Mouse (Mus musculus) stomach, postnatal 0 days (tissue): ENCODE results near the gene Actn1. TPM values are rescaled to one million over a fixed set of nuclear protein-coding genes. Genes with fewer than 3 reads are reported as not detected.

ENCODE experiments used
- ATAC-seq: fragments of 200-750 bp; cut with Nextera tagmentation; 2 replicates; pipeline ENCODE4 v1.8.0; 2017; ENCODE audit not compliant: low FRiP score, low TSS enrichment
- DNase-seq: peaks from one replicate; pipeline ENCODE4 v3.0.0-alpha.2; 2016; ENCODE audit warnings: low spot score
- H3K27ac ChIP-seq: fragments of 300-500 bp; sonication (generic); replicated peaks from 2 replicates; pipeline ENCODE4 v1.5.1; 2014; ENCODE audit warnings: mild to moderate bottlenecking, control low read depth
- H3K27me3 ChIP-seq: fragments of 300-500 bp; sonication (generic); 2 replicates; pipeline ENCODE4 v1.6.1; 2014; ENCODE audit warnings: low read length; ENCODE audit not compliant: control insufficient read depth, insufficient read depth
- H3K36me3 ChIP-seq: fragments of 300-500 bp; sonication (generic); 2 replicates; pipeline ENCODE4 v1.6.1; 2014; ENCODE audit warnings: low read length, mixed read lengths; ENCODE audit not compliant: control insufficient read depth, insufficient read depth
- H3K4me1 ChIP-seq: fragments of 300-500 bp; sonication (generic); replicated peaks from 2 replicates; pipeline ENCODE4 v1.6.1; 2014; ENCODE audit warnings: antibody characterized with exemption; ENCODE audit not compliant: control insufficient read depth, insufficient read depth
- H3K4me2 ChIP-seq: fragments of 300-500 bp; sonication (generic); replicated peaks from 2 replicates; pipeline ENCODE4 v1.6.1; 2014; ENCODE audit warnings: low read depth, mild to moderate bottlenecking, control low read depth, moderate library complexity
- H3K4me3 ChIP-seq: fragments of 300-500 bp; sonication (generic); 2 replicates; pipeline ENCODE4 v1.5.1; 2014; ENCODE audit warnings: low read depth, low read length, control low read depth
- H3K9ac ChIP-seq: fragments of 300-500 bp; sonication (generic); 2 replicates; pipeline ENCODE4 v1.6.1; 2014; ENCODE audit warnings: mild to moderate bottlenecking, low read length, control low read depth, mixed read lengths
- H3K9me3 ChIP-seq: fragments of 300-500 bp; sonication (generic); 2 replicates; pipeline ENCODE4 v1.6.1; 2016; ENCODE audit warnings: low read length; ENCODE audit not compliant: control insufficient read depth
- CTCF ChIP-seq: IDR thresholded peaks from 2 replicates; pipeline ENCODE4 v1.5.1; 2016; ENCODE audit warnings: antibody characterized with exemption, low read depth, mild to moderate bottlenecking, moderate library complexity
- EP300 ChIP-seq: optimal IDR thresholded peaks from 2 replicates; pipeline ENCODE3; 2016; ENCODE audit warnings: antibody characterized with exemption
- WGBS: fragments of 180-500 bp; shearing (Covaris S2); extraction: QIAGEN DNeasy Blood & Tissue Kit; methylation state at CpG from one replicate; pipeline ENCODE4 v1.1.7; 2014; 5-methylcytosine and 5-hydroxymethylcytosine counted together
- polyA plus RNA-seq: library from polyadenylated mRNA; unstranded; fragments of >200 nt; fragmentation: Nextera tagmentation; extraction: Ambion mirVana; gene quantifications from 2 replicates; pipeline ENCODE4 v1.2.1, GENCODE M21; 2015

Gene Actn1
- polyA plus RNA-seq, 1 experiment from 2014 or later = 36.8 TPM

GRCm38 (mm10) chr12:80244127-80244526 is 16.0 kb downstream of the Actn1 start:
- DNase-seq (no peak), ATAC-seq (no peak)
- Histone ChIP-seq H3K9me3 (no peaks in the 10 kb centered on the region), H3K4me1 (peaks cover 8% of the 10 kb centered on the region; the same call in 1 of the 2 replicates), H3K9ac (no peak overlapping the region), H3K27ac (no peak overlapping the region), H3K36me3 (no peaks in the 10 kb centered on the region), H3K4me3 (no peak overlapping the region), H3K27me3 (no peaks in the 10 kb centered on the region), H3K4me2 (no peak overlapping the region)
- WGBS = 72% methylated on average over 6 of the region's 6 CpGs
- no peak for TF ChIP-seq EP300
- no peak for TF ChIP-seq CTCF

GRCm38 (mm10) chr12:80243335-80243734 is 16.8 kb downstream of the Actn1 start:
- Histone ChIP-seq H3K4me3 (no peak overlapping the region), H3K27me3 (no peaks in the 10 kb centered on the region), H3K27ac (no peak overlapping the region), H3K4me2 (no peak overlapping the region), H3K36me3 (no peaks in the 10 kb centered on the region), H3K9ac (no peak overlapping the region), H3K4me1 (peaks cover 8% of the 10 kb centered on the region; the same call in 1 of the 2 replicates), H3K9me3 (no peaks in the 10 kb centered on the region)
- ATAC-seq = no peak
- TF ChIP-seq EP300 = no peak
- TF ChIP-seq CTCF = no peak
- 72% methylated on average over 4 of the region's 4 CpGs for WGBS
- no peak for DNase-seq

GRCm38 (mm10) chr12:80239445-80239844 is 20.7 kb downstream of the Actn1 start:
- H3K27ac ChIP-seq = no peak overlapping the region
- 65% methylated on average over 5 of the region's 5 CpGs for WGBS
- H3K9ac ChIP-seq = no peak overlapping the region
- H3K36me3 ChIP-seq = no peaks in the 10 kb centered on the region
- no peaks in the 10 kb centered on the region for H3K27me3 ChIP-seq
- ATAC-seq = peak; percentile 16; the same call in 1 of the 2 replicates
- no peak overlapping the region for H3K4me2 ChIP-seq
- no peak for TF ChIP-seq EP300
- TF ChIP-seq CTCF = no peak
- no peak overlapping the region for H3K4me3 ChIP-seq
- H3K9me3 ChIP-seq = no peaks in the 10 kb centered on the region
- peaks cover 5% of the 10 kb centered on the region; the same call in 1 of the 2 replicates for H3K4me1 ChIP-seq
- DNase-seq = no peak

DNA sequence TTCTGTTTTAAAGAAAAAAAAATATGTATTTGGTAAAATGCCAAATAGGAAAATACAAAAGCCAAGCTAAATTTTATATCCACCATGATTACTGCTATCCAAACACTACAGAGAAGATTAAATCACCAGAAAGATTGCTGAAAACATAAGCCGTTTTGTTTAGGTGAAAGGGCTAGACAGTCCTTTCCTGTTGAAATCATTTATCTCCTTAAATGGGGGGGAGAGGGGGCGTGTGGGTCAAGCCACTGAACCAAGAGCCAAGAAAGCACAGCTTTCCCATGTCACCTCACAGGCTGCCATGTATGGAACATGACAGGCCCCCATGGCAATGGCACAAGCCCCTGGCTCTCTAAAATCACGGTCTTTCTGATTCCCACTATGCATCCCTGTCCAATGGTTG is 21.6 kb downstream of the Actn1 start:
- H3K27ac ChIP-seq = 0 out of 2 replicates have a peak overlapping the region, but pooled peaks have one; percentile 53
- no peak overlapping the region for H3K9ac ChIP-seq
- no peaks in the 10 kb centered on the region for H3K9me3 ChIP-seq
- H3K36me3 ChIP-seq = no peaks in the 10 kb centered on the region
- DNase-seq (no peak), ATAC-seq (no peak)
- TF ChIP-seq EP300 = no peak
- no peak for TF ChIP-seq CTCF
- H3K4me1 ChIP-seq = peaks cover 3% of the 10 kb centered on the region; the same call in 1 of the 2 replicates
- H3K27me3 ChIP-seq = no peaks in the 10 kb centered on the region
- H3K4me3 ChIP-seq = no peak overlapping the region
- no peak overlapping the region for H3K4me2 ChIP-seq
- 27% methylated on average over 3 of the region's 3 CpGs for WGBS

DNA sequence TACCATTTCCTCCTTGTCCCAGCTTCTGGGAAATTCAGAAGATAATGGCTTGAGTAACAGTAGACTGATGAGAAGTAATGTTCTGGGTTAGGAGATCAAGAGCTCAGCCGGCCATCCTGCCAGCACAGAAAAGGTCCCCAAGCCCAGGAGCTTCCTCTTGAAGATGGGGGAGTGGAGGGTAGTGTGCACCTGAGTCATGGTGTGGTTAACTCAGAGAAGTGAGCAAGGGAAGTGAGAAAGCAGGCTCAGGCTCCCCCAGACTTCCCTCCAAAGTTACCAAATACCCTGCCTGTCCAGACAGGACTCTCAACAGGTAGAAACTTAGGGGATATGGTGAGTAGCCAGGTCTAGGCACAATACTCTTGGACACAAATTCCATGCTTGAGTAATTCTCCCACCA is 24.9 kb downstream of the Actn1 start:
- no peak overlapping the region for H3K27ac ChIP-seq
- no peak overlapping the region for H3K4me3 ChIP-seq
- H3K4me2 ChIP-seq = no peak overlapping the region
- no peaks in the 10 kb centered on the region for H3K27me3 ChIP-seq
- WGBS = 93% methylated on average over 1 of the region's 1 CpGs
- peaks cover 14% of the 10 kb centered on the region for H3K4me1 ChIP-seq
- no peak overlapping the region for H3K9ac ChIP-seq
- no peak for TF ChIP-seq EP300
- no peak for TF ChIP-seq CTCF
- ATAC-seq (no peak), DNase-seq (no peak)
- H3K36me3 ChIP-seq = no peaks in the 10 kb centered on the region
- H3K9me3 ChIP-seq = no peaks in the 10 kb centered on the region

DNA sequence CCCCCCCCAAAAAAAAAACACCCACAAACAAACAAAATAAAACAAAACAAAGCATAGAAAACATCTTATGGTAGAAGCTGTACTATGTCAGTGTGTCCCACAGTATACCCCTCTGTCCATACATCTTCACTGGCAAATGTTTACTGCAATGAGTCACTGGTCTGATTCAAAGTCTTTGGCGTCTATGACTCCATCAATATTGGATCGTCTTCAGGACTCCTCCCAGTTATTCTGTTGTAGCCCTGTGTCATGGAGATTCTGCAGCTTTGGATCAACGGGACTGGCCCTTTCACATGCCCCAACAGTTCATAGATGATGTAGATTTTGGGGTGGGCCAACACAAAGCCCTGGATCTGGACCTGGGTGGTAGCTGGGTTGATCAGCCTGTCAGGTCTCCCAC is 25.9 kb downstream of the Actn1 start:
- no peaks in the 10 kb centered on the region for H3K36me3 ChIP-seq
- H3K9ac ChIP-seq = no peak overlapping the region
- TF ChIP-seq EP300 (no peak), CTCF (no peak)
- ATAC-seq (no peak), DNase-seq (no peak)
- H3K9me3 ChIP-seq = no peaks in the 10 kb centered on the region
- H3K4me2 ChIP-seq = no peak overlapping the region
- H3K27ac ChIP-seq = no peak overlapping the region
- 63% methylated on average over 3 of the region's 3 CpGs for WGBS
- H3K4me3 ChIP-seq = no peak overlapping the region
- H3K27me3 ChIP-seq = no peaks in the 10 kb centered on the region
- H3K4me1 ChIP-seq = peaks cover 21% of the 10 kb centered on the region
